Mouse (Mus musculus): ENCODE measurements around the gene Aox2. TPM values are rescaled to one million over a fixed set of nuclear protein-coding genes. Genes with fewer than 3 reads are reported as not detected.

Aox2 gene
- polyA plus RNA-seq, 1 experiment from 2014 or later, result 0.08 TPM

DNA sequence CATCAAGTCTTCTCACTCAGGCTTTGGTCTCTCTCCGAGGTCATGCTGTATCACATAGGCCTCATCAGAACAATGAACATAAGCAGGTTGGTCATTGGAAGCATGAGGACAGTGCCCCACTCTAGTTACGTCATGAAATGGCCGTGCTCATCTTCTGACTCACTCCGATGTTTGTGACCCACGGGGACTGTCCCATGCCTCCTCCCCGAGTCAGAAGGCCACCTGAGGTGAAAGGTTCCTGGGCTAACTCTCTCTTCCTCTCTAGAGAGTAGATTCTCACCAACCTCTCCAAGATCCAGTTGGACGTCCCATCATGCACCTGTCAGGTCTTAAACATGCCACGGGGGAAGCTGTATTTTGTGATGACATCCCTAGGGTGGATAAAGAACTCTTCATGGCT is 30.5 kb downstream of the Aox2 start:
- Histone ChIP-seq H3K27me3 (no peaks in the 10 kb centered on the region), H3K36me3 (no peaks in the 10 kb centered on the region), H3K9me3 (no peaks in the 10 kb centered on the region), H3K9ac (no peak overlapping the region), H3K4me3 (no peak overlapping the region), H3K27ac (no peak overlapping the region), H3K4me1 (peaks cover 14% of the 10 kb centered on the region), H3K4me2 (no peak overlapping the region)
- ATAC-seq (ENCODE audit: insufficient number of reproducible peaks, low FRiP score, low TSS enrichment, low read depth), result no peak
- WGBS, result 87% methylated on average over 8 of the region's 8 CpGs

DNA sequence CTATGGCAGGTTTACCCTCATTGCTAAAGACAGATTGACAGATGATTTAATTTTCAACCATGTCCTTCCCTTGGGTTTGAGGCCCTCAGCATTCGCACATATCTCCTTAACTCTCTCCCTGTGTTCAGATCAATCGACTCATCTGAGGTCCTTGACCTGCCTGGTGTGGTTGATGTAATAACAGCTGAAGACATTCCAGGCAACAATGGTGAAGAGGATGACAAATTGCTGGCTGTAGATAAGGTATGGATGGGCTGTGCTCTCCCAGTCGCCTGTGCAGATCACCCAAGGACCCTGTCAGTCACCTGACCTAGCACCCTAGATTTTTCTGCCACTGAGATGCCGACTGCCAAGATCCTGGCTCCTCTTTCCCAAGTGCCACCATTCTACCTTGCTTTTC is 31.7 kb downstream of the Aox2 start:
- H3K27ac ChIP-seq, result no peak overlapping the region
- no peak overlapping the region for H3K4me2 ChIP-seq
- no peaks in the 10 kb centered on the region for H3K9me3 ChIP-seq
- H3K36me3 ChIP-seq, result no peaks in the 10 kb centered on the region
- 78% methylated on average over 4 of the region's 4 CpGs for WGBS
- ATAC-seq (ENCODE audit: insufficient number of reproducible peaks, low FRiP score, low TSS enrichment, low read depth), result no peak
- no peak overlapping the region for H3K4me3 ChIP-seq
- H3K27me3 ChIP-seq, result no peaks in the 10 kb centered on the region
- H3K9ac ChIP-seq, result no peak overlapping the region
- H3K4me1 ChIP-seq, result 0 out of 2 replicates have a peak, but pooled peaks cover 3% of the 10 kb centered on the region

DNA sequence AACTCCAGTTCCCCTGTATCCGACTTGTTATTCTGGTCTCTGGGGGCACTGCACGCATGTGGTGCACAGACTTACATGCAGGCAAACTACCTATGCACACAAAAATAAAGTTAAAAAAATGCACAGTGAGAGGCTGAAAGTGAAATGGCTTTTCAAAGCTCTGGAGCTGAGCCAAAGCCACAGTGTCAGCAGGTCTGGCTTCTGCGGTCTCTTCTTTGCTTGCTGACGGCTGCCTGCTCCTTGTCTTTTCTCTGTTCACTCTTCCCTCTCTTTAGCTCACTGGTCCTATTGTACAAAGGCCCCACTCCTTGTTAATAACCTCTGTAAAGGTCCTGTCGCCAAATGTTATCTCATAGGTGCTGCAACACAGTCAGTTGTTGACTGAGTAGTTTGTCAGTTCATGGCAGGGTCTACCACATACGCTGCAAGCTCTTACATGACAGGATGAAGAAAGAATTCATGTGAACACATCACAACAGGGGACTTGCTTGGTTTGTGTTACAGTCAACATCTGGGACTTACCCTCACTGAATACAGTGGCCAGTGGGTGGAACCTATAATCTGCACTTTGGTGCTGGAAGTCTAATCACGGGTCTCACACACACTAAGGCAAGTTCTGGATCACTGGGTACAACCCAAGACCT is 33.2 kb downstream of the Aox2 start:
- Histone ChIP-seq H3K9ac (no peak overlapping the region), H3K4me1 (no peaks in the 10 kb centered on the region), H3K4me3 (no peak overlapping the region), H3K27me3 (no peaks in the 10 kb centered on the region), H3K4me2 (no peak overlapping the region), H3K36me3 (no peaks in the 10 kb centered on the region), H3K9me3 (no peaks in the 10 kb centered on the region), H3K27ac (no peak overlapping the region)
- ATAC-seq (ENCODE audit: insufficient number of reproducible peaks, low FRiP score, low TSS enrichment, low read depth), result no peak
- 71% methylated on average over 7 of the region's 7 CpGs for WGBS

DNA sequence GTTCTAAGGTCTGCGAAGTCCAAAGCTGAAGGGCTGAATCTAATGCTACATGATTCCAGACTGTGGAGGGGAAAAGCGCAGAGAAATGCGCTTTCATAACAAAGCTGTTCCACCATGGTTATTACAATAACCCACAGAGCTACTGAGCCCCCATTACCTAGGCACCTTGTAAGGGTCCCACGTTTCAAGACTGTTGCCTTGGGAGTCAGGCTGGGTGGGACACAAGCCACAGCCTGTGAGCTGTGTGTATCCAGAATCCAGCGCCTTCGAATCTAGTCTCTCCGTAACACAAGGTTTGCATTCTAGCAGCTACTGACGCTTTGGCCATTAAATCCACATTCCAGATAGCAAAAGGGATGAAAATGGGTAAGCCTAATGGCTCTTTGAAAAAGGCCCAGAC is 35.0 kb downstream of the Aox2 start:
- 84% methylated on average over 8 of the region's 8 CpGs for WGBS
- no peak overlapping the region for H3K27ac ChIP-seq

DNA sequence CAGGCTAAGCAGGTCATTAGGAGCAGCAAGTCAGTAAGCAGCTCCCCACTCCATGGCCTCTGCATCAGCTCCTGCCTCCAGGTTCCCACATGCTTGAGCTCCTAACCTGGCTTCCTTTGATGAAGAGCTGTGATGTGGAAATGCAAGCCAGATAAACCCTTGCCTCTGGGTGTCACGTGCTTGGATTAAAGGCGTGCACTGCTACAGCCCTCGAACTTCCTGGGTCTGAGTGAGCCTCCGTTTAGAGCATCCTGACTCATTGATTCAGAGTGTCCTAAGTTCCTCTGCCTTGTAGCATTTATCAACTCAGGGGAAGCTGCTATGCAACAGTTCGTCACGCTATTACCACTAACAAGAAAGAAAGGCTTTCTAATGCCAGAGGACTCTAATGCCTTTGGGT is 37.4 kb downstream of the Aox2 start:
- no peak overlapping the region for H3K4me3 ChIP-seq
- H3K4me1 ChIP-seq, result no peaks in the 10 kb centered on the region
- no peaks in the 10 kb centered on the region for H3K36me3 ChIP-seq
- H3K27me3 ChIP-seq, result no peaks in the 10 kb centered on the region
- no peak overlapping the region for H3K27ac ChIP-seq
- no peak overlapping the region for H3K9ac ChIP-seq
- WGBS, result 60% methylated on average over 6 of the region's 6 CpGs
- no peaks in the 10 kb centered on the region for H3K9me3 ChIP-seq
- H3K4me2 ChIP-seq, result no peak overlapping the region
- no peak for ATAC-seq (ENCODE audit: insufficient number of reproducible peaks, low FRiP score, low TSS enrichment, low read depth)

More for the DNA sequence above, 35.0 kb downstream of the Aox2 start:
- no peaks in the 10 kb centered on the region for H3K36me3 ChIP-seq
- H3K9me3 ChIP-seq, result no peaks in the 10 kb centered on the region
- no peak overlapping the region for H3K4me3 ChIP-seq
- no peak overlapping the region for H3K9ac ChIP-seq
- H3K4me2 ChIP-seq, result no peak overlapping the region
- H3K4me1 ChIP-seq, result no peaks in the 10 kb centered on the region
- no peaks in the 10 kb centered on the region for H3K27me3 ChIP-seq
- no peak for ATAC-seq (ENCODE audit: insufficient number of reproducible peaks, low FRiP score, low TSS enrichment, low read depth)

DNA sequence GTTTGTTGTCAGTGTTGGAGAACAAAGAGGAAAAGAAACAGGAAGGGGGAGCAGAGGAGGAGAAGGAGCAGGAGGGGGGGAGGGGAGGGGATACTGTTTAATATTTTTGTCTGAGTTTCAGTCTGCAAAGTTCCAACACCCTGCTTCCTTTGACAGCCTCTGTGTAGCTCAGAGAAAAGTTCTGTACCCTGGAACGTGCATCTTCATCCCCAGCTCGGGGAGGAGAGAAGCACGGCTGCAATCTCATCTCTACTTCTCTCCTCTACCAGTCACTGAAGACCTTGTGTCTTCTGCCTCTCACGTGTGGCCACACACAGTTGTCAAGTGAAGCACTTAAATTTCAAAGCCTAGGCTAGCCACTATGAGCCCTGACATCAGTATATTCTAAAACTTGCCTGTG is 55.1 kb downstream of the Aox2 start:
- ATAC-seq (ENCODE audit: insufficient number of reproducible peaks, low FRiP score, low TSS enrichment, low read depth), result no peak
- Histone ChIP-seq H3K36me3 (no peaks in the 10 kb centered on the region), H3K9ac (no peak overlapping the region), H3K4me2 (peak overlapping the region; percentile 1; the same call in 1 of the 2 replicates), H3K9me3 (no peaks in the 10 kb centered on the region), H3K27me3 (no peaks in the 10 kb centered on the region), H3K27ac (no peak overlapping the region), H3K4me3 (no peak overlapping the region; the same call in 1 of the 2 replicates), H3K4me1 (peaks cover 5% of the 10 kb centered on the region; the same call in 1 of the 2 replicates)
- 39% methylated on average over 4 of the region's 4 CpGs for WGBS

DNA sequence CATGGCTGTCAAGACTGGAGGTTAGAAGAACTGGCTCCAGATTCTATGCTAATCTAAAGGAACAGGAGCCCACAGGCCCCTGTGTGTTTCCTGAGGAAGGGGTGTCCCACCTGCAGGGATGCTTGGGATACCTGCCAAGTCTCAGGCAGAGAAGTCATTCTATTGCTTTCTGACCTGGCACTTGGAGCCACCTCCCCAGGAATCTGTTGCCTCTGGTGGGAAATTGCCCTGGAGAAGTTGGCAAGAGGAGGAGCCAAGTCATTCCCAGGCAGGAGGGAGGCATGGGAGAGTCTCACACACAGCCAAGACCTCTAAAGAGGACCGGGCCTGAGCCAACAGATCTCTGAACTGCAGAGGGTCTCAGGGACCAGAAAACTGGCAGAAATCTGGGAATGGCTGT is 61.8 kb downstream of the Aox2 start:
- no peak for ATAC-seq (ENCODE audit: insufficient number of reproducible peaks, low FRiP score, low TSS enrichment, low read depth)
- H3K9me3 ChIP-seq, result no peaks in the 10 kb centered on the region
- H3K4me2 ChIP-seq, result no peak overlapping the region
- H3K27ac ChIP-seq, result peak overlapping the region; percentile 61
- 39% methylated on average over 1 of the region's 1 CpGs for WGBS
- peaks cover 16% of the 10 kb centered on the region for H3K4me1 ChIP-seq
- no peaks in the 10 kb centered on the region for H3K36me3 ChIP-seq
- no peak overlapping the region for H3K9ac ChIP-seq
- no peaks in the 10 kb centered on the region for H3K27me3 ChIP-seq
- no peak overlapping the region for H3K4me3 ChIP-seq

DNA sequence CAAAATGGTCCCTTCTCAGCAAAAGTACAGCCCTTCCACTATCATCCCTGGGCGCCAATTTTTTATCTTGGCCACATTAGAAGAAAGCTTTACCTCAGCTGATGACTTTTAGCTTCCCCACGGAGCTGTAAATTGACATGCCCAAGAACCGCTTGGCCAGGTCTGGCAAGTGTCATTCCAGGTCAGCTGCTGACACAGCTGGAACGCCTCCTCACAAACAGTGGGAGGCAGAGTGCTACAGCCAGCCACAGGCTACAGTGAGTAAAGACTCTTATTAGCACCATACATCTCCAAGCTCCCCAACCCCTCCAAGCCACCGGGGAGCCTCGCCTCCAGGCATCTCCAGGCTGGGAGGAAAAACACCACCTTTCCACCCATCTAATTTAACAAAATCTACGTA is 63.5 kb downstream of the Aox2 start:
- Histone ChIP-seq H3K4me1 (peaks cover 16% of the 10 kb centered on the region), H3K36me3 (no peaks in the 10 kb centered on the region), H3K27me3 (no peaks in the 10 kb centered on the region), H3K4me3 (no peak overlapping the region), H3K27ac (no peak overlapping the region), H3K9ac (no peak overlapping the region), H3K4me2 (no peak overlapping the region), H3K9me3 (no peaks in the 10 kb centered on the region)
- WGBS, result 20% methylated on average over 7 of the region's 7 CpGs
- no peak for ATAC-seq (ENCODE audit: insufficient number of reproducible peaks, low FRiP score, low TSS enrichment, low read depth)

DNA sequence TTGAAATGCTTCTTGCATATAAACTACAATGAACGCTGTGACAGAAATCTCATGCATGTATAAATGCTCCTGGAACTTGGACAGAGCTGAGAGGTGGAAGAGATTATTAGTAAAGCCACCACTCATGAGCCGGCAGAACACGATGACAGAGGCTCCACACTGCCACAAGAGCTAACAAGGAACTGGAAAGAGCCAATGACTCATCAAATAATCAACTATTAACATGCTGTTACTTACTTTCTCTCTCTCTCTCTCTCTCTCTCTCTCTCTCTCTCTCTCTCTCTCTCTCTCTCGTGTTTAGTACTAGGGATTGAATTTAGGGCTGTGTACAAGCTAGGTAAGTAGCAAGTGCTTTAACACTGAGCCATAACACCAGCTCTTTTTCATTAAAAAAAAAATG is 65.7 kb downstream of the Aox2 start:
- H3K4me2 ChIP-seq, result no peak overlapping the region
- no peaks in the 10 kb centered on the region for H3K36me3 ChIP-seq
- no peak overlapping the region for H3K4me3 ChIP-seq
- ATAC-seq (ENCODE audit: insufficient number of reproducible peaks, low FRiP score, low TSS enrichment, low read depth), result no peak
- no peaks in the 10 kb centered on the region for H3K27me3 ChIP-seq
- no peaks in the 10 kb centered on the region for H3K9me3 ChIP-seq
- no peak overlapping the region for H3K9ac ChIP-seq
- H3K27ac ChIP-seq, result no peak overlapping the region
- H3K4me1 ChIP-seq, result peaks cover 16% of the 10 kb centered on the region
- WGBS, result 77% methylated on average over 4 of the region's 4 CpGs

DNA sequence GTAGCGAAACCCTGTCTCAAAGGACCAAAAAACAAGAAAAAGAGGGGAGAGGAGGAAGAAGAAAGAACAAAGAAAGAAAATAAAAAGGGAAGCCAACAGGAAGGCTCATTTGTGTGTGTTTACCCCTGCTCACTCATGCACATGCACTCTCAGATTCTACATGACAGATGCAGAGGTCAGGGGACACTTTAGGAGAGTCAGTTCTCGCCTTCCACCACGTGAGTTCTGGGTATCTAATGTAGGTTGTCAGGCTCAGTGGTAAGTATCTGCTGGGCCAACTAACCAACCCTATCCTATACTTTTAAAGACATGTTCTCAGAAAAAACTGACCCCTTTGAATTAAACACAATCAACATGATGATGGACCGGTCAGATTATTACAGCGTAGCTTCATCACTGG is 66.4 kb downstream of the Aox2 start:
- no peak overlapping the region for H3K4me3 ChIP-seq
- H3K27ac ChIP-seq, result no peak overlapping the region
- no peak overlapping the region for H3K4me2 ChIP-seq
- ATAC-seq (ENCODE audit: insufficient number of reproducible peaks, low FRiP score, low TSS enrichment, low read depth), result no peak
- H3K9ac ChIP-seq, result no peak overlapping the region
- no peaks in the 10 kb centered on the region for H3K36me3 ChIP-seq
- H3K27me3 ChIP-seq, result no peaks in the 10 kb centered on the region
- WGBS, result 85% methylated on average over 5 of the region's 5 CpGs
- H3K4me1 ChIP-seq, result peaks cover 16% of the 10 kb centered on the region
- no peaks in the 10 kb centered on the region for H3K9me3 ChIP-seq

DNA sequence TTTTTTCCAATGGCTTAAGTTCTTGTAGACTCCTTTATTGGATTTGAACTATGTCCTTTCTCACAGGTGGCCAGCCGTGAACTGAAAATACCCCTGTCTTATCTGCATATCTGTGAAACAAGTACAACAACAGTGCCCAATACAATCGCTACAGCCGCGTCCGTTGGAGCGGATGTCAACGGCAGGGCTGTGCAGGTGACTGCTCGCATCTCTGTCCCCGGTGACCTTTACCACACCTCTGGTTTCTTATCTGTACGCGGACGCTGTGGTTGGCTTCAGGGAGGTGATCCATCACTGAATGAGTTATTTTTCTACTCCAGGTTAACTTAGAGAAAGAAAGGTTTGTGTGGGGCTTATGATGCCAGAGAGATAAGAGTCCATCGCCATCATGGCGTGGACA is 68.0 kb downstream of the Aox2 start:
- ATAC-seq (ENCODE audit: insufficient number of reproducible peaks, low FRiP score, low TSS enrichment, low read depth), result no peak
- Histone ChIP-seq H3K4me3 (no peak overlapping the region), H3K27ac (no peak overlapping the region), H3K9me3 (no peaks in the 10 kb centered on the region), H3K4me2 (no peak overlapping the region), H3K36me3 (no peaks in the 10 kb centered on the region), H3K4me1 (peaks cover 5% of the 10 kb centered on the region), H3K27me3 (no peaks in the 10 kb centered on the region), H3K9ac (no peak overlapping the region)
- 85% methylated on average over 14 of the region's 14 CpGs for whole genome bisulfite sequencing

DNA sequence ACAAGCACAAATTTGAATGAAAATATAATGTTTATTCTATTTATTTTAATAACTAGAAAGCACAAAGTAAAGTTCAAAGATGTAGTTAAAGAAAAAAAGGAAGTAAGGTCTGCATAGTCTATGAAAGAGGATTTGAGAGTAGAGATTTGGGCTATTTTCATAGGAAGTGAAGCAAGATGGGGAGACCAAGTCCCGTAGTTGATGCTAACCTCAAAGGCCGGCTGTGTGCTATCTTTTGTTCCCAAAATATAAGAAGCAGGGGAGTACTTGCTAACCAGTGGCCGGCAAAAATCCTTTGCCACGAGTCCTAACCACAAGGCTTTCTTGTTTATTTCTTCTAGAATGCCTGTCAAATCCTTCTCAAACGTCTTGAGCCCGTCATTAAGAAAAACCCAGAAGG is 70.6 kb downstream of the Aox2 start:
- Histone ChIP-seq H3K27ac (no peak overlapping the region), H3K9ac (no peak overlapping the region), H3K27me3 (no peaks in the 10 kb centered on the region), H3K4me2 (no peak overlapping the region), H3K36me3 (no peaks in the 10 kb centered on the region), H3K9me3 (no peaks in the 10 kb centered on the region), H3K4me3 (no peak overlapping the region), H3K4me1 (peaks cover 6% of the 10 kb centered on the region; the same call in 1 of the 2 replicates)
- no peak for ATAC-seq (ENCODE audit: insufficient number of reproducible peaks, low FRiP score, low TSS enrichment, low read depth)
- 71% methylated on average over 6 of the region's 6 CpGs for WGBS
